Mouse (Mus musculus): ENCODE measurements at regions not wholly inside any gene's neighbourhood (a gene's known extent, or its start where the extent isn't known, plus 50 kb on each side); places are given as distances from the start of the nearest gene placed in this dataset.

DNA sequence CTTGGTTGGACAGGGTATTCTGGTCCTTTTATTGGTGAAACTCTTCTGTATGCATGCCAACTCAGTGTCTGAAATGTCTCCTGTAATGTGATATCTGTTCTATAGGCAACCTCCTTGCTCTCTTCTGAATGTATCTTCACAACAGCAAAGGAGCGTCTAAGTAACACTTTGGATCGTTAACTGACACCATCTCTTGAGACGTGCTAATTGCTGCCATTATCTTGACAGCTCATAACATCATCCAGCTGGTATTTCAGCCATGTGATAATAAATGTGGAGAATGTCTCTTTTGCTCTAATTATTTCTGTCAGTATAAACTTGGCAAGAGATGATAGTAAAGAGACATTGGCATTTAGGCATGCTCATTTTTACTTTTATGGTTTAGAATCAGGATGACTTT is 68.8 kb upstream of the Col8a1 start:
- DNase-seq (ENCODE audit: low spot score in 2 of 2), result no peak

DNA sequence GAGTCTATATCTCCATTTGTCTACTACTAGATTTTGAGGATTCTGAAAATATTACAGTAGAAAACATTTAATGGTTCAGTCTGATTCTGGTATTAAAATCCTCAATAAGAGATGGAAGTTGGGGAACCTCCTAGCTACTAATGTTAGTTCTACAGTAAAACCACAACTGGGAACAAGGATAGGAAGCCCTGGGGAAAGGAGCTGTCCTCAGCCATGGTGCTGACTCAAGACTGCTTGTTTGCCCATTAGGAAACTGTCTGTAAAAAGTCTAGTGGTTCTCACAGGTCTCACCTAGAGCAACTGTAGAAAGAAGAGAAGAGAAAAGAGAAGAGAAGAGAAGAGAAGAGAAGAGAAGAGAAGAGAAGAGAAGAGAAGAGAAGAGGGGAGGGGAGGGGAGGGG is 90.9 kb upstream of the Col8a1 start:
- DNase-seq (ENCODE audit: low spot score in 2 of 2), result no peak

DNA sequence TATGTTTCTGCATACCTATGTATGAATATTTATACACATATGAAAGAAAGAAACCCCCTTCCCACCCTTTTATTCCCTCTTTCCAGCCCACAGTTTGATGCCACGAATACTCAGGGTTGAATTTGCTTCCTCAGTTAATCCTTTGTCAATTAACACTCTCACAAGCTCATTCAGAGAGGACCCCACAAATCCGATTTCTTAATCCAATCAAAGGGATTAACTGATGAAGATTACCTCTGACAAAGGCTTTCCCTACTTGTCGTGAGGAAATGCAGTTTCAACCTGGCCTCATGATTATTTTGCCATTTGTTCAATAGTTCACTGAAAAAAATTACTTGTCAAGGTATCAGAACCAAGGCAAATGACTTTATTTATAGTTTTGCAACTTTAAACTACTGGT is 91.8 kb upstream of the Col8a1 start:
- DNase-seq (ENCODE audit: low spot score in 2 of 2), result no peak

DNA sequence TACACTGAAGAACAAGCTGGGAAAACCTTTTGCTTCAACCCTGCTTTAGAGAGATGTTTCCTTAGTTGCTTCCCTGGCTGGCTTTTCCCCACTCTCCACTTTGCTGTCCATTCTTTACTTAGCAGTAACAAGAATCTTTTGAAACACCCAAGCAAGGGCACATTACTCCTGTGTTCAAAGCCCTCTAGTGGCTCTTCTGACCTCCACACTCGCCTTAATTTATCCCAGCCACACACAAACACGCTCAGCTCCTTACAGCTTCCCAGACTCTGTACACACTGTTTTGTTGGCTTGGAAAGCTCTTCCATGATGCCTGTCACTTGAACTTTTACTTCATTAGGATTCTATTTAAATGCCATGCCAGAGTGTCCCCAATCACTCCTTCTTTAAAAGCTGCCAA is 97.3 kb upstream of the Col8a1 start:
- no peak for DNase-seq (ENCODE audit: low spot score in 2 of 2)

DNA sequence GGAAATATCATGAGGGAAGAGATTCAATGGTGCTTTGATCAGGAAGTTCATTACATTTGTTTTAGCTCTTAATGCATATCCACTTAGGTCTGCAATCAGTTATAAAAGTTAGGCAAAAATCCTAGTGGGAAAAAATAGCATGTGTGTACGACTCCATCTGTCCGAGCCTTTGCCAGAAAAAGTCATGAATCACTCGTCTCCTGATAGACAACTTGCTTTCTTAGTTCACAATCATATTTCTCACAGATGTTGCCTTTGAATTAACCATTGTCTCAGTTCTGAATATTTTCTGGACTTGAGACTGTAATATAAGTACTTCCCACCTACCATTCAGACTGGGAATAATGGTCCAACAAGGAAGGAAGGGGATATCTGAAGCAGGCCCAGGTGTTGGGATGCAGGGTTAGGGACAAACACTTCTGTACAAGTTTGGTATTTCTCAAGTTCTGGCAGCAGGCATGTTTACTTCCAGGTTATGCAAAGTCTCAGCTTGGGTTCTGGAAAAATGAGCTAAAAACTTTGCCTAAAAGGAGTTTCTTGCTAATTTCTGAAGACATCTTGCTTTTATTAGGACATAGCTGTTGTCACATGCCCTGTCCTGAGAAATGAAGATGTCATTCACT is 98.4 kb upstream of the Col8a1 start:
- no peak for DNase-seq (ENCODE audit: low spot score in 2 of 2)

DNA sequence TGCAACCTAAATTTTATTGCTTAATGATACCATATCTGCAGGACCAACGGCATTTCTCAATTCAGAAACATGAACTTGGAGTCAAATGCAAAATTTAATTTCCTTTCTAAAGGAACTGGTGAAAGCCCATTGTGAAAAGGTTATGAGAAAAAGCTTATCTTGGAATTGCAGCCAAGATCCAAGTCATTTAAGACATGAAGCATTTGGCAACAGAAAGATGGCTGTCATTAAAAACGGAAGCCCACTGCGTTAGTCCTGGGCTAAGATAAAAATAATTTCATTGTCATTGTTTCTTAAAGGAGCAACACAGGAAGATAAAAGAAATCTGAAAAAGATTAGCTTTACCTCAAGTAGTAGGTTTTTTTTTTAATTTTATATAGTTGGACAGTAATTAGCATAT is 99.2 kb upstream of the Col8a1 start:
- DNase-seq (ENCODE audit: low spot score in 2 of 2), result no peak

DNA sequence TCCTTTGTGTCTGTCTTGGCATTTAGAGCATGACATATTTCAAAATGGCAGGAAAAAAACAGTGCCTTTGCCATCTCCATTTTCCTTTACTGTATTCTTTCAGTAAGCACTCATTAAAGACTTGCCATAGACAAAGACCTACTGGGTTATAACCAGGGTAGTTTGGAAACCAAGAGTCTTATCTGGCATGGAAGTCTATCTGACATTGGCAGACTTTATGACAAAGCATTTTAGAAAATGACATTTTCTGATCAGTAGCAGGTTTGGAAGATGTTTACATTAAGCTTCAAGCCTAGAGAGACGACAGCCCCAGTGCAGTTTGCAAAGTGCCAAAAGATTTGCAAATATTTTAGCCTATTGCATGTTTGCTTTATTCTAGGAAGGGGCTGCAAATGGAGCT is 102.5 kb upstream of the Col8a1 start:
- DNase-seq (ENCODE audit: low spot score in 2 of 2), result no peak

DNA sequence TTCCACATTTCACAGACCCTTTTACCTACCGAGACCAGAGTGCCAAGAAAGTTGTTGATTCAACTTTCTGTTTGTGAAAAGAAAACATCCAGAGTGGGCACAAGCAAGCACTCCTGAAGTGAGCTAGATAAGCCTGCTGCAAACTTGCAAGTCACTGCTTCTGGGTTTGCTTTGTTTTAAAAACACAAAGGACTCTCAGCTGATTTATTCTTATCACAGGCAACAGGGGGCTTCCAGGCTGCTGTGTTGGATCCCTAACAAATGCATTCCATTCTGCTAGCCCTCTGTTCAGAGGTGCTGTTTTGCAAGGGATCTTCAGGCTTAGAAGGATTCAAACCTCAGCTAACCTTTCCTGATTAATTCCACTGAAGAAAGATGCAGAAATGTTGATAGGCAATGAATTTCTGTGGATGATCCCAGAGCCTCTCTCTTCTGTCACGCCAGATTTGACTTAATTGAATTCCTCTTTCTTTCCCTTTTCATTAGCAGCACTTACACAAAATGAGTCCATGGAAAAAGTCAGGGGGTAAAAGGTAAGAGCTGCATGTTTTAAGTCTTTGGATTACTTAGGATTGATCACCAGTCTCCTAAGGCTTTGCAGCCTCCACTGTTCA is 103.7 kb upstream of the Col8a1 start:
- no peak for DNase-seq (ENCODE audit: low spot score in 2 of 2)

DNA sequence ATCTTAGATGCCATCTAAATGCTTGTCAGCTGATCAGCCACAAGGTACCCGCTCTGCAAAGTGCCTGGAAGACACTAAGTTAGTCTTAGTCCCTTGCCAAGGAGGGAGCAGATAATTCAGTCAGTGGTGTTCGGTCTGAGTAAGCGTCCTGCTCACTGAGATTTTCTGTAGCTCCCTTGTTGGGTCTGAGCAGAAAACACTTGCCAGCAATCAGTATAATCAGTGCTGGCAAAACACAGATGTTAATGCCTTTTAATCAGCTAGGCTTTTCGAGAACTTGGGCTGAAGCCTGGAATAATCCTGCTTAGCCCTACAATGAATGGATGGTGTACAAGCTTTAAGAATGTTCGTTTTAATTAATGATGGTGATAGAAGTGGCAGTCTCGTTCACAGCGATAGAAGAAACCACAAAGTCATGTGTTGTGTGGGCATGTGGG is 104.2 kb upstream of the Col8a1 start:
- no peak for DNase-seq (ENCODE audit: low spot score in 2 of 2)

DNA sequence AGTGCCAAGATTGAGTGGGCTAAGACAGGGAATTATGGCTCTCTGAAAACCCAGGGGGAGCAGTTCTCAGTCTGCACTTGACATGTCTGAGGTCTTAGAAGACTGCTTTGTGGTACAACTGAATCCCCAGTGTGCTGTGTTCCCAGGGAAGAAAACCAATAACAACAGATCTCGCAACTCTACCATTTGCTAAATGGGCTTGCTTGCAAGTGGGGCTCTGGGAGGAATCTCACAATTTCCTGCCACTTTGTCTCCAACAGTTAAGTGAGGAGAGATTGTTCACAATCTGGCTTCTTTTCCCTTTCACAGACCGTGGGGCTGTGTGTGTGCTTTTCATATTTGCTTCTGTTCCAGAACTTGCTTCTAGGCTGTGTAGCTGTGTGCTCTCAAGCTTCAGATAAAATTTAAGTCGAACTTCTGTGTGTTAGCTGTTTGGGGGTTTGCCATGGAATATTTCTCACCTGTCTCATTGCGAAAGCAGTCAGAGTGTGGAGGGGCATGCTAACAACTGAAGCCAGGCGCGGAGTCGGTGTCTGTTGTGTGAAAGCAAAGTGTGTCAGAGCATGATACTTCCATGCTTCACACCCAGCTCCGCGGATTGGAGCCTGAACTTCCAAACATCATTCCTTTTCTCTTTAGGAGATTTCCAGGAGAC is 108.8 kb upstream of the Col8a1 start:
- DNase-seq (ENCODE audit: low spot score in 2 of 2), result no peak

DNA sequence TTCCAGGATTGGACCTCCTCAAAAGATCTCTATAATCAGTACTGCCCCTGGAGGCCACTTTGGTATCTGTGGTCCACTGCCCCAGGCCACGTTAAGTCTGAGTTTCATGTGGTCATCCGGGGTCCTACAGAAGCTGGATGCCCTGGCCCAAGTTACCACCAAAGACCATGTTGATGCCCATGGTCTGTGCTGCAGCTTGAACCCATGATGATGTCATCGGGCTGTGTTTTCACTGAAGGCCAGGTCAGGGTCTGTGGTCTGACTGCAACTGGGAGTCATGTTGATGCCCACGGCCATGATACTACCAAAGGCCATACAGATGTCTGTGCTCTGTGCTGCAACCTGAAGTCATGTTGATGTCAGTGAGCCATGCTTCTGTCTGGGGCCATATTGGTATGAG is 122.3 kb upstream of the Col8a1 start:
- no peak for DNase-seq (ENCODE audit: low spot score in 2 of 2)

DNA sequence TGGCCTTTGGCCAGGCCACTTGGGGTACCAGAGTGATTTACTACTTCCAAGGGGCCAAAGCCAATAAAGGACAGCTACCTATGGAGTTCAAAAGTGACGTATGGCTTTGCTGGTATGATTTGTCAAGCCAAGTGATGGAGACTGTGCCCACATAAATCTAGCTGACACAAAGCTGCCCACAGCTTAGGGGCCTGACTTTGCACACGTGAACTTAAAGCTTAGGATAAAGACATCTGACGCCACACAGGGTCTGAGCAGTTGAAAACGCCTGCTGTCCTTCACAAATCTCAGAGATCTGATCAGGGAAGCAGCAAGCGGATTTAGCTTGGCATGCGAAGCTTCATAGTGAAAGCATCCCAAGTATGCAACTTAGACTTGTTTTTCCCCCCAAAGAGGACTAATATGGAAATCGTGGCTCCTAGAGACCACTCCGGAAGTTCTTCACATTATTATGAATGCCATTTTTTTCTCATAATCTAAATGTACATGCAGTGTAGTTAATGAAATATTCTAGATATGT is 127.1 kb upstream of the Col8a1 start:
- DNase-seq (ENCODE audit: low spot score in 2 of 2), result no peak

DNA sequence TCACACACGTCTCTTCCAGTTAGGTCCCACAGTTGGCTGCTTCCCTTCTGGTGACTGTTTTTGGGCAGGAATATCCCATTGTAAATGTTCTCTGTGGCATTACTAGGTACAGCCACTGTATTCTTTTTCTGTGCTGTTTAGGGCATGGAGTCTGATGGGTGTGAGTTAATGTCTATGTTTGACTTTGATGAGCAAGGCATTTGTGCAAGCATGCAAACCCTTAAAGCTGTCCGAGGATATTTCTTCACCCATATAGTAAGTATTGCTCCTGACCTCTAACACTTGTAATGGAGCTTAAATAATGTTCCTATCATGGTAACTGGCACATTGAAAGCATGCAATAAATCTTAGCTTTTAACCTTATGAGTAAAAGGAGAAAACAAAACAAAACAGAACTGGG is 133.6 kb upstream of the Col8a1 start:
- no peak for DNase-seq (ENCODE audit: low spot score in 2 of 2)

DNA sequence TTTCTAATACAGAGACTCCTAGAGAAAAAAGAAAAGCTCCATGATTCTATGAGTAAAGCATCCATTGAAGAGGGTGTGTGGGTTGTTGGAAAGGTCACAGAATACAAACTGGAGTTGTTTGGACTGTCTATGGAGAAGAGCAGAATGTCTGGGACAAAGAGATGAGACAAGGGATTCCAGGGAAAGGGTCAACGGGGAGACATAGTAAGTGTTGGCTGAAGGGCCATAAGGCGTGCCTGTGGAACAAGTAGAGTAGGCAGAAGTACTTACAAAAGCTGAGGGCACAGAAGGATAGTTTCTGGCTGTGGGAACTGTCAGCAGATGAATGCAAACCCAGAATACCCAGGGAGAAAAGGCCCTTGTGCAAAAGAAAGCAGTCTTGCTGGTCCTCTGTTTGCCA is 134.0 kb upstream of the Col8a1 start:
- no peak for DNase-seq (ENCODE audit: low spot score in 2 of 2)

DNA sequence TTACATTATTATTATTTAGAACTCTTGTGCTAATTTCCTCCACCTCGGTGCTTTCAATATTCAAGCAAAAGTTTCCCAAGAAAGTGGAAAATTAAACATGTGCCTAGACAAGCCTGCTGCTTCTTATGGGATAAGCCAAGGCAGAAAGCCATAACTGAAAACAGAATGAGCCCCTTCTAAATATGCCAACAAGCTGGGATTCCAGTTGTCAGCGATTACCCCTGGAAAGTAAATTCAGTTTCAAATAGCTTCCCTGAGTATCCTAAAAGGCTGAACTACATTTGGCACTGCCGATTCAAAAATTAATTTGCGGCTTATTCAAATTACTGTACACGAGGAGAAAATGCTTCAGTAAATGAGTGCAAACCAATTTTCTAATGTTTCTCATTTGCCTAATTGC is 135.6 kb upstream of the Col8a1 start:
- DNase-seq (ENCODE audit: low spot score in 2 of 2), result no peak

DNA sequence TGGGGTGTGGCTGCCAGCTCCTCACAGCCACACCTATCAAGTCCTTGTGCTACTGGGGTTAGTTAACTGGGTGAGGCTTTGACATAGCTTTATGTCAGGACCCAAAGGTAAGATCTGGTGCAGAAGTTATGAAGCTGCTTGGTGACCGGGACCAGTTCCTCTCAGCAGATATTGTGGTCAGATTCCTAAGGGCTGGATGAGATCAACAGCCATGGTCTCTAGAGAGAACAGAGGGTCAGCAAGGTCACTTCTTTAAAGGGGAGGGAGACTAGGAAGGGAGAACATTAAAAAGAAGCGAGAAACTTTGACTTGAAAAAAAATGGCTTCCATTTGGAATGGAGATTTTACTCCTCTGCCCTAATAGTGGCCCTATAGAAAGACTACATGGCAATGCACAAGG is 138.6 kb upstream of the Col8a1 start:
- DNase-seq (ENCODE audit: low spot score in 2 of 2), result no peak

DNA sequence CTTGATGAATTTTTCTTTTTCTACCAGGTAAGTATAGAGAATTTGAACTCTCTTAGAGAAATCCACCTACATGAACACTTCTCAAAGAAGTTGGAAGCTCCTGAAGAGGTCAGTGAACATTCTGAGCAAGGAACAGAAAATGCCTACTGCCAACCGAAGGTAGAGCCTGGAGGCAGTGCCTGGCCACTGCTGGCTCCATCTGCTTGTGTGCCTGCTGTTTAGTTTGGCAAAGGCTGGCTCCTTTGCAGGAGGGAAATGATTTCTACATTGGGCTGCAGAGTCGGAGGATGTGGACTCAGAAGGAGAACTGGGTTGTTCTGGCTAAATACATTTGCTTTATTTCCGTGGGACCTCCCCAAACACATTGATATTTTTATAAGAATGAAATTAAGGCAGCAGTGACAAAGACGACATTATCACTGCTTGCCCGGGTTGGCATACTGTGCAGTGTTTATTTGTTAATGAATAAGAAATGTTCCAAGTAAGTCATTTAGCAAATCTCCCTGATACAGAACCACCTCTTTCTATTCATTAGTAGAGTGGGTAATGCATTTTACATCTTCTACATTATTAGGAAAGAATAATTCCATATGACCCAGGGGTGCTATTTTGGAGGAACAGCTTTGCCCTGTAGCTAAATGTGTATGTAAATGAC is 139.3 kb upstream of the Col8a1 start:
- no peak for DNase-seq (ENCODE audit: low spot score in 2 of 2)

DNA sequence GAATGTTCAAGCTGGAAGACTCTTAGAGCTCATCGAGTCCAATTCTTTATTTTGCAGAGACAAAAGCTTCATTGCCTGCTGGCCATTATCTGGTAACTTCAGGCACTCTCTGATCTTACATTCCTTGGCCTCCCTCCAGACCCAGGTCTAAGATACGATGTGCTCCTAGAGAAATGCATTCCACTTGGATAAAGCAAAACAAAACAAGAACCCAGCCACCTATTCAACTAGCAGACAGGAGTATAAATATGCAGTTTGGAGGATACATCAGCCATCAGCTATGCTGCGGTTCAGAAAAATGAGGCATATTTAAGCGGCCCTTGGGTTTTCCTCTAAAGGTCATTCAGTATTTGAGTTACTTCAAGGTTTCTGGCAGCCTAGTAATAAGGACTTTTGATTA is 146.5 kb upstream of the Col8a1 start:
- no peak for DNase-seq (ENCODE audit: low spot score in 2 of 2)

DNA sequence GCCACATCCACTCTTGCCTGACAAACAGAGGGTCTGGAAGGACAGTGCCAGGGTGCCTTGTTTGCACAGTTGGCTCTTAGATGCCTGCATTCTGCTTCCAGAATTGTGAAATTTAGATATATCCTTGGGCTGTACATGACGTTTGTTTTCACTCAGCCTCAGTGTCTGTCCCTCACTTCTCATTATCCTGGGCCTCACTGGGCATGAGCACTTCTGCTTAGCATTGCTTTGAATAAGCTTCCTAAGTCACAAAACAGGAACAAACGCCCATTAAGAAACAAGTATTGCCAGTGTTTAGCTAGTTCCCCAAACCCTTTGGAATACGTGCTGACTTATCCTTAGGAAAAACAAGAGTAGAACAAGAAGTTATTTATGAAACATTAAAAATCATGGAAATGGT is 148.0 kb upstream of the Col8a1 start:
- no peak for DNase-seq (ENCODE audit: low spot score in 2 of 2)

DNA sequence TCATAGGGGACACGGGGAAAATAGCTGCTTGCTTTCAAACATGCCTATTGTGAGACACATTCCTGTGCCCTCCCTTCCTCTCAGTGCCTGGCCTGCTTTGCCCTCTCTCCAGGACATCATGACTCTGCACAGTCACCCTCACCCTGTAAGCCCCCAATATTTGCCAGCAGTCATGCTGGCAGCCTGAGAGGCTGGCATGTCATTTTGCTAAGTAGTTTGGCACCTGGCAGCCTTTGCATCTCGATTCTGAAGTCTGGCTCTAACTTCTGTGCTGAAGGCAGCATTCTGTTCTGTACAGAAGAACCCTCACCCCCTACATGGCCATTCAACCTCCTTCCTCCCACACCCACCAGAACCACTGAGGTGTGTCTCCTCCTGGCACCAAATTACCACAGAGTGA is 157.5 kb upstream of the Col8a1 start:
- no peak for DNase-seq (ENCODE audit: low spot score in 2 of 2)

DNA sequence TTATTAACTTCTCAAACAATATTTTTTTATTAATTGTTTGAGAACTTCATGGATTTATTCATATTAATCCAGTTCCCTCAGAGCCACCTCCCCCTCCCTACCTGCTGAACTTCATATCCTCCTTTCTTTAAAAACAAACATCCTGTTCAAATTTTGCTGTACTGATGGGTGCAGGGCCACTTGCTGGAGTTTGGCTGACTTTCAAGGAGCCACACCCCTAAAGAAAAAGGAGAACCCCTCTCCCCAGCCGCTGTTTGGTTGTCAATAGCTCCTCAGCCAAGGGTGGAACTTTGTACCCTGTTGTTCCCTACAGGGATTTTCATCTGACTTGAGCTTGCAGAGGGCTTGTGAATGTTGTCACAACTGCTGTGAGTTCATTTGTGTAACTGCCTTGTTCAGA is 160.0 kb upstream of the Col8a1 start:
- no peak for DNase-seq (ENCODE audit: low spot score in 2 of 2)

DNA sequence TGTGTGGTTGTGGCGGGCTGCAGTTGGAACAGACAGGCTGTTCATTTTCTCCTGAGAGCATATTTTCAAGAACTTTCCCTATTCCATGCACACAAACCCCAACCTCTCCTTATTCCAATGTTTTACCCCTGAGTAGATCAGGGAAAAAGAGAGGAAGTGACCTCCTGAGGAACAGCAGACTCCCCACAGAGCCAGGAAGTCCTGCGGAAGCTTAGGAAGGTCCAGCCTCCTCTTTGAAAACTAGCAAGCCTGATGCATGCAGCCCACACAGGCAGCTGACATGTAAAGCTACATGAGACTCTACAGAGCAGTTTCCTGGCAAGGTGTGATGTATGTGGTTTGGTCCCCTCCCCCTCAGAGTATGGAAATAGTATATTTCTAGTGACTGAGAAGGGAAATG is 160.9 kb upstream of the Col8a1 start:
- DNase-seq (ENCODE audit: low spot score in 2 of 2), result no peak
